Mouse (Mus musculus) heart, postnatal 0 days (tissue): ENCODE data around the gene Klhl5.

Source experiments
- CTCF ChIP-seq: IDR thresholded peaks from 2 replicates; pipeline ENCODE4 v1.5.1; 2016; ENCODE audit warnings: antibody characterized with exemption, control low read depth, low read depth
- EP300 ChIP-seq: IDR thresholded peaks from 2 replicates; pipeline ENCODE4 v1.6.1; 2016; ENCODE audit warnings: antibody characterized with exemption, low read depth

DNA sequence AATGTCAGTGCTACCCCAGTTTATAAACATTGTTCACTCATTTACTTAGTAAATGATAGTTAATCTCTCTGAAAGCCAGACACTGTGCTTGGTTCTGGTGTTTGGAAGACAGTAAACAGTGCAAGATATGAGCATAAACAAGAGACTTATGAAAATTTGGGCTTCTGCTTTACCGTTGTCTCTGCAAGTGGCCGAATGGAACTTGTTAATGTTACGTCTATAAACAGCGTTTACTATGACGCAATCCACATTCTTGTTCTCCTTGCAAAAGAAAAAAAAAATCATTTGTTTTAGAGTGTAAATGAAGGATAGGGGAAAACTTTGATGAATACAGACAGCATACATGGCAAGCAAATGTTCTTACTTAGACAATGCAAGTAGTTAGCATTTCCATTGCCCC lies 15.4 kb upstream of the Klhl5 start, which contains the start of gene Tmem156:
- no peak for TF ChIP-seq CTCF
- TF ChIP-seq EP300: no peak
